In the genomic region with DNA sequence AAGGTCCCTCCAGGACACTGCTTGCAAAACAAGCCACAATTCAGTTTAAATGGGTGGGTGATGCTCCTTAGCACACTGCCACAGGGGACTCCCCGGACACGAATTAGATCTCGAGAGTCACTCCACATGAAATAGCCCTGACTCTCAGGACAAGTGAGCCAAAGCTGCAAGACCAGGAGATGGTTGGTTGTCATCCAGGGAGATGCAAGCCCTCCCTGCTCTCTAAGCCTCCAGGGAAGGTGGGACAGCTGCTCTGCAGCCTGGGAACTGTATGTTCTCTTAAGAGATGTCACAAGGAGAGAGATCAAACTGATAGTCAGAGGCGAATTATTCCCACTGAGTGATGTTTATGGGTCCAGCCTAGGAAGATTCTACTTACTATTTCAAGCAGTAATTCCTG, we compare ENCODE assay signal across 20 mouse cellular contexts.
"Had no signal": no experiment of that assay in that cellular context is flagged by ENCODE, and none has a peak within 500 bp of the region (broad histone marks: within the 10 kb centered on the region; RNA-seq: fewer than 3 reads in every experiment).

No protein-coding gene starts in this region.

- H3K4me3 ChIP-seq: midbrain, embryonic 13.5 days; stomach, embryonic 15.5 days had no signal

- H3K36me3 ChIP-seq: midbrain, embryonic 13.5 days; stomach, embryonic 15.5 days had no signal

- ATAC-seq: intestine, embryonic 16.5 days; liver, postnatal 0 days; lung, postnatal 0 days; midbrain, embryonic 13.5 days; midbrain, embryonic 16.5 days had no signal

- DNase-seq: kidney, adult 18-20 months; kidney, adult 9 months; kidney, postnatal 14 days; kidney, postnatal 4 days; layer of hippocampus, adult 9-11 months; liver, postnatal 0 days; lung, embryonic 14.5 days; right cerebral cortex, adult 18-20 months; right cerebral cortex, postnatal 14 days; right cerebral cortex, postnatal 4 days; spleen, adult 18-20 months; thymus, postnatal 25 days had no signal

- H3K9me3 ChIP-seq: midbrain, embryonic 13.5 days; stomach, embryonic 15.5 days had no signal

- H3K4me2 ChIP-seq: liver, embryonic 11.5 days; lung, embryonic 14.5 days; midbrain, embryonic 13.5 days; stomach, embryonic 15.5 days had no signal

- H3K27me3 ChIP-seq: midbrain, embryonic 13.5 days; stomach, embryonic 15.5 days had no signal

- H3K27ac ChIP-seq: liver, embryonic 14.5 days; macrophage; midbrain, embryonic 13.5 days; stomach, embryonic 15.5 days had no signal

- H3K9ac ChIP-seq: liver, embryonic 14.5 days; liver, postnatal 0 days; lung, embryonic 14.5 days; midbrain, embryonic 13.5 days; stomach, embryonic 15.5 days had no signal
